Mouse (Mus musculus) megakaryocyte, embryonic 14.5 days (primary cell): ENCODE measurements around the gene Kcnab1. TPM values are rescaled to one million over a fixed set of nuclear protein-coding genes. Genes with fewer than 3 reads are reported as not detected.

Experiments used
- H3K27me3 ChIP-seq: replicated peaks from 2 replicates; pipeline ENCODE3; 2012; ENCODE audit warnings: inconsistent platforms
- H3K36me3 ChIP-seq: replicated peaks from 2 replicates; pipeline ENCODE3; 2012; ENCODE audit warnings: low read length, inconsistent platforms, mixed read lengths
- H3K4me1 ChIP-seq: 2 replicates; pipeline ENCODE4 v1.6.1; 2012; ENCODE audit warnings: inconsistent platforms
- H3K4me3 ChIP-seq: replicated peaks from 2 replicates; pipeline ENCODE3; 2012; ENCODE audit warnings: moderate library complexity, mild to moderate bottlenecking, inconsistent platforms
- H3K9me3 ChIP-seq: 2 replicates; pipeline ENCODE4 v1.6.1; 2012; ENCODE audit warnings: inconsistent platforms
- FLI1 ChIP-seq: IDR thresholded peaks from 2 replicates; pipeline ENCODE4 v1.6.1; 2012; ENCODE audit warnings: low read length, inconsistent platforms, mixed read lengths
- GATA1 ChIP-seq: IDR thresholded peaks from 3 replicates; pipeline ENCODE4 v1.6.1; 2012; ENCODE audit warnings: mixed read lengths, low read length, inconsistent platforms, borderline replicate concordance
- polyA plus RNA-seq: library from polyadenylated mRNA; stranded (reverse); fragments of >175 nt; gene quantifications from 2 replicates; pipeline ENCODE4 v1.2.3, GENCODE M21; 2012; ENCODE audit warnings: low replicate concordance; ENCODE audit not compliant: insufficient read depth

The Kcnab1 gene
- polyA plus RNA-seq, result not detected in 2 replicates

DNA sequence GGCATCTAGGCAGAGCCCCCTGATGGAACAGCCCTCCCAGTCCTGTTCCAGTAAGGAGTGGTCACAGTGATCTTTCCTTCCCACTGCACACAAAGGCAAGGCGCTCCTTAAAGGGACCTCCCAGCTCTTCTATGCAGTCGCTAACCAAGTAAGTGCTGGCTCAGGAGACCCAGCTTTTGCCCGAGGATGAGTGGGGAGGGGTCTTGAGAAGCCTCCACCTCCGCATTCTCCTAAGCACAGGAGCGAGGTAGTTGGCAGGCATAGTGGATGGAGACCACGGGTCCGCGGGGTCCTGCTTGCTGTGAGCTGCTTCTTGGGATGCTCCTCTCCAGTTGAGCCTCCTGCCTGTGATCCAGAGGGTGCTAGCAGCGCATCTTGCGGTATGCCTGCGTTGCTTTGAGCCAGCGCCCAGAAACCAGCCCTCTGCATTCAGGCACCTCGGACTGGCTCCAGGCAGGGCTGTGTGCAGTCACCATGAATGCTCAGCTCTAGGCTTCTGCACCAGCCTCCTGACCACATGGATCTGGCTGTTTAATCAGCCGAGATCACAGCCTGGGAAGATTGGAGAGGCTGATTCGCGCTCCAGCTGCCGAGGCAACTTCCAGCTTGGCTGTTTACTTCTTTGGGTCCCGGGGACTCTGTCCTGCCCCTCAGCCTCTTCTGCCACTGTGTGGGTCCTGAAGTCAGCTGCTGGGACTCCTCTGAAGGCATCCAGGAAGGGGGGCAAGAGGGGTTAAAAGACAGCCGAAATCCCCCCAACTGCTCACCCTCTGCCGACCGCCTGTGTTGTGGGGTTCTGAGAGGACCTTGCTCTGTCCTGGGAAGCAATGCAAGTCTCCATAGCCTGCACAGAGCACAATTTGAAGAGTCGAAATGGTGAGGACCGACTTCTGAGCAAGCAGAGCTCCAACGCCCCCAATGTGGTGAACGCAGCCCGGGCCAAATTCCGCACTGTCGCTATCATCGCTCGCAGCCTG lies at the start of gene Kcnab1:
Gene Kcnab1, plus strand, starts transcription at position 440 of the 977 bp plus-strand sequence.
- no peaks in the 10 kb centered on the region for H3K4me1 ChIP-seq
- TF ChIP-seq FLI1 (no peak), GATA1 (no peak)
- no peaks in the 10 kb centered on the region for H3K36me3 ChIP-seq
- H3K4me3 ChIP-seq, result no peak within 1 kb of the TSS
- peaks cover 14% of the 10 kb centered on the region; the same call in 1 of the 2 replicates for H3K9me3 ChIP-seq
- H3K27me3 ChIP-seq, result peaks cover 23% of the 10 kb centered on the region

GRCm38 (mm10) chr3:65088295-65088694 lies 20.9 kb upstream of the Kcnab1 start:
- Histone ChIP-seq H3K36me3 (no peaks in the 10 kb centered on the region), H3K4me1 (no peaks in the 10 kb centered on the region), H3K27me3 (no peaks in the 10 kb centered on the region), H3K4me3 (no peak overlapping the region), H3K9me3 (peaks cover 6% of the 10 kb centered on the region; the same call in 1 of the 2 replicates)
- TF ChIP-seq FLI1 (no peak), GATA1 (no peak)

DNA sequence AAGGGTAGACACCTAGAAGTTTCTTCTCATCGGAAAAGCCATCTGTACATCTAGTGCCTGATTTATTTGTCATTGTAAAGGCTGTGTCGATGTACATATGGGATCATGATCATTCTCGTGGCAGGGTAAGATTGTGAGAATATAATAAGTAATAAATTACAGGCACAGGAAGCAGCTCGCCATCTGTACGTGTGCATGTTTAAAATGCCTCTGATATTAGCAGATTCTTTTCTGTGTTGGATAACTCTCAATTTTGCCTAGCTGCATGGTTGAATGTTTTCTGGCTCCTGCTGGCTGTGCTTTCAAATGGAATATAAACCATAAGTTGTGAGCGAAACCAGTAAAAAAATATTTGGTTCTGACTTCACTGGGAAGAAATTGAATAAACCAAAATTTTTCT lies 5.1 kb upstream of the Kcnab1 start:
- TF ChIP-seq FLI1 (no peak), GATA1 (no peak)
- H3K36me3 ChIP-seq, result no peaks in the 10 kb centered on the region
- H3K9me3 ChIP-seq, result peaks cover 4% of the 10 kb centered on the region; the same call in 1 of the 2 replicates
- peaks cover 7% of the 10 kb centered on the region for H3K27me3 ChIP-seq
- no peak overlapping the region for H3K4me3 ChIP-seq
- H3K4me1 ChIP-seq, result no peaks in the 10 kb centered on the region

GRCm38 (mm10) chr3:65110190-65110589 lies 1.0 kb downstream of the Kcnab1 start:
- Histone ChIP-seq H3K4me3 (no peak overlapping the region), H3K9me3 (peaks cover 14% of the 10 kb centered on the region; the same call in 1 of the 2 replicates), H3K27me3 (peaks cover 23% of the 10 kb centered on the region), H3K36me3 (no peaks in the 10 kb centered on the region), H3K4me1 (no peaks in the 10 kb centered on the region)
- TF ChIP-seq FLI1, result no peak
- no peak for TF ChIP-seq GATA1

GRCm38 (mm10) chr3:65111176-65111575 lies 2.0 kb downstream of the Kcnab1 start:
- Histone ChIP-seq H3K4me1 (no peaks in the 10 kb centered on the region), H3K36me3 (no peaks in the 10 kb centered on the region), H3K4me3 (no peak overlapping the region), H3K9me3 (peaks cover 14% of the 10 kb centered on the region; the same call in 1 of the 2 replicates), H3K27me3 (peaks cover 23% of the 10 kb centered on the region)
- TF ChIP-seq GATA1 (no peak), FLI1 (no peak)

DNA sequence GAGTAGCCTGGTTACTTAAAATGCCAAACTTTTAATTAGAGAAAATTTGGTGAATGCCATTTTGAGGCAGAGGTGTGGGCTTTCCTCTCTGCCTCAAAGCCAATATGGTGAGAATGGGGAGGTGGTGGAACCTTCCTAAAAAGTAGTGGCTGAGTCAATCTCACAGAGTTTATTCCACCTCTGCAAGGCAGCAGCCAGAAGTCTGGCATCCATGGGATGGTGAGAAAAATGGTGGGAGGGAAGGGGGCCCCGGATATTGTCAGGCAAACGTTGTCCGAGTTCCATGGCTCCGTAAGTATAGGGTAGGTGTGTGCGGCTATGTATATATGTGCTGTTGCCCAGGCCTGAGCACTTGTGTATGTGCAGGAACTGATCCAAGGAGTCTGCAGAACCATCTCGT lies 6.0 kb downstream of the Kcnab1 start:
- Histone ChIP-seq H3K4me1 (no peaks in the 10 kb centered on the region), H3K36me3 (no peaks in the 10 kb centered on the region), H3K27me3 (peaks cover 5% of the 10 kb centered on the region), H3K4me3 (no peak overlapping the region), H3K9me3 (0 out of 2 replicates have a peak, but pooled peaks cover 2% of the 10 kb centered on the region)
- TF ChIP-seq FLI1 (no peak), GATA1 (no peak)

DNA sequence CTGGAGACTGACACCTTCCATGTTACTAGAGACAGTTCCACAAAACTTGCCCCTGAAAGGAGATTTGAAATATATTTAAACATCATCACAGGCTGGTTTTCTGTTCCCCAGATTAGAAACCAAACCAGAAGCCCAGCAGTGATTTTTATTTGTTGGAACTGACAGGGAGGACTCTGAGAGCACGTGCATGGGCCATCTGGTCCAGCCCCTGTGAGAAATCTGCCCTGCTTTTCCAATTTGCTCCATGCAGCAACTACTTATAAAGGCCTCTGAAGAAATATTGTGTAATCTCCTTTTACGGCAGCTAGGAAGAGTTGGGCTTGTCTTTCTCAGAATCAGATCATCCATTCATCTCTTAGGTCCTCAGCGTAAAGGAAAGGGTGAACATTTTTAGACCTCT lies 7.8 kb downstream of the Kcnab1 start:
- TF ChIP-seq FLI1, result no peak
- no peak for TF ChIP-seq GATA1
- Histone ChIP-seq H3K9me3 (no peaks in the 10 kb centered on the region), H3K36me3 (no peaks in the 10 kb centered on the region), H3K4me3 (no peak overlapping the region), H3K27me3 (no peaks in the 10 kb centered on the region), H3K4me1 (no peaks in the 10 kb centered on the region)

DNA sequence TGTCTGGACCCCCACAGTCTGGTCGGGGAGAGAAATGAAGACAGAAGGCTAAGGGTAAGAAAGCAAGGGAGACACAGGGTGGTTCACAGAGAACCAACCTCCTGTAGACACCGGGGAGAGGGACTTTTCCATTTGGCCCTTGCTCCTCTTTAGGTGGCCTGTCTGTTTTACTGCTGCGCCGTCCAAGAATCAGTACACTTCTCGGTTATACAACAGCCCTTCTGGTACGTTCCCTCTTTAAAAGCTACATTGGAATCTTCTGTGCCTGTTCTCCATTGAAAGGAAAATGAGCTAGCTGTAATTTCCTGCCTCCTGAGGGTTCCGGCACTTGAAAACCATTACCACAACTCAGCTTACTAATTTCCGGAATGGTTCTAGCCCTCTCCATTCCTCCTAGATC lies 8.2 kb downstream of the Kcnab1 start:
- H3K4me1 ChIP-seq, result no peaks in the 10 kb centered on the region
- H3K4me3 ChIP-seq, result no peak overlapping the region
- H3K9me3 ChIP-seq, result no peaks in the 10 kb centered on the region
- H3K27me3 ChIP-seq, result no peaks in the 10 kb centered on the region
- no peak for TF ChIP-seq GATA1
- no peak for TF ChIP-seq FLI1
- no peaks in the 10 kb centered on the region for H3K36me3 ChIP-seq

DNA sequence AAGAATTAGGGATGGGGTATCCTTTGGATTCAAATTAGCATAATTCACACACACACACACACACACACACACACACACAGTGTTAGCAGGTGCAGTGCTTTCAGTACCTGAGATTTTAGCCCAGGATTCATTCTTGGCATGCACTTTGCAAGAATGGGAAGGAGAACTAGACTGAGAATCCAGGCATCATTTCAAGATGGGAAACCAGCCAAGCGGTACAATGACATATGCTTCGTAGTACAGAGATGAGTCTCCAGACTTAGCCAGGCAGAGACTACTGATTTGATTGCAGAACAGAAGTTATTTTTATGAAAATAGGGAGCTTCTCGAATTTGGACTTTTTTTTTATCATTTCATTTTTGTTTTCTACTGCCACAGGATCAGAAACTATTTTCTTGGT lies 15.8 kb downstream of the Kcnab1 start:
- Histone ChIP-seq H3K36me3 (no peaks in the 10 kb centered on the region), H3K27me3 (no peaks in the 10 kb centered on the region), H3K4me1 (no peaks in the 10 kb centered on the region), H3K4me3 (no peak overlapping the region), H3K9me3 (no peaks in the 10 kb centered on the region)
- TF ChIP-seq GATA1 (no peak), FLI1 (no peak)

DNA sequence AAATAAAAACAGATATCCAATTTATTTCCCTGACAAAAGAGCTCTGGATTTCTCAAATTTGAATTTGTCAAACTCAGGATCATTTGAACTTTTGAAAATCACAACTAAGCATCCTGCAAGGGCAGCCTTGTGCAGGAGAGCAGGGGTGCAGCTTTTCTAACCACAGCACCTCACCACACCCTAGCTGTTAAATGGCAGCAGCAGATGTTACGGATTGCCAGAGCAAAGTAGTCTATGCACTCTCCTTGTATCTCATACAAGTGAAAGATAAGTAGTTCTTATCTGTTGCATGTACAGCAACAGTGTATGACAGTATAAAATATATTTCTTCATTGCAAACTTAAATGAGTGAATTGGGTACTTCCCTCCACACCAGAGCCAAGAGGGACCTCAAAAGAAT lies 20.4 kb downstream of the Kcnab1 start:
- H3K4me1 ChIP-seq, result no peaks in the 10 kb centered on the region
- H3K9me3 ChIP-seq, result no peaks in the 10 kb centered on the region
- no peaks in the 10 kb centered on the region for H3K36me3 ChIP-seq
- H3K27me3 ChIP-seq, result no peaks in the 10 kb centered on the region
- TF ChIP-seq GATA1, result no peak
- TF ChIP-seq FLI1, result no peak
- H3K4me3 ChIP-seq, result no peak overlapping the region
